Mouse (Mus musculus): Measurements from ENCODE around the gene Myrf.

- TF ChIP-seq CTCF (IDR thresholded peaks at IDR 0.05; ENCODE audit: borderline replicate concordance, insufficient read depth, low read depth, low read length) (no peak), POLR2A (IDR thresholded peaks at IDR 0.05; ENCODE audit: borderline replicate concordance, insufficient read depth, low read length) (no peak)
These were observed 434 bp downstream of the Myrf start for GRCm38 (mm10) chr19:10239975-10240653.

All from cerebellum, adult 2 months (tissue).